Mouse (Mus musculus): ENCODE results near the gene Pld4.

Gene Pld4

DNA sequence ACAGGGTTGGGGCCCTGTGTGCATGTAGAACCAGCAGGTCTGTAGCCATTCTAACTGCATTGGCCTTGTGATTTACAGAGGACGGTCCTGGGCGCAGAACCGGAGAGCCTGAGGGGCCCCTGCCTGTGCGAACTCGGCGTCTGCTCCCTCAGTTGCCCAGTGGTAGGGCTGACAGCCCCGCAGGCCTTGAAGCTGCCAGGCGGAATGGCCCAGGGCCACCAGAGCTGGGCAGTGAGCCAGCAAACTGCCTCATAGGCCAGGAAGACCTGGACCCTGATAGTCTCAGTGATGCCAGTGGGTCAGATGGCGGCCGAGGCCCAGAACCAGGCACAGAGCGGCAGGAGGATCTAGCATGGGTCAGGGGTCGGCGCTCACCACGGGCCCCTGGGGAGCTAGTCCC lies 22.7 kb upstream of the Pld4 start:
- no peak for DNase-seq (ENCODE audit: low read depth in 2 of 2, low spot score in 2 of 2)

DNA sequence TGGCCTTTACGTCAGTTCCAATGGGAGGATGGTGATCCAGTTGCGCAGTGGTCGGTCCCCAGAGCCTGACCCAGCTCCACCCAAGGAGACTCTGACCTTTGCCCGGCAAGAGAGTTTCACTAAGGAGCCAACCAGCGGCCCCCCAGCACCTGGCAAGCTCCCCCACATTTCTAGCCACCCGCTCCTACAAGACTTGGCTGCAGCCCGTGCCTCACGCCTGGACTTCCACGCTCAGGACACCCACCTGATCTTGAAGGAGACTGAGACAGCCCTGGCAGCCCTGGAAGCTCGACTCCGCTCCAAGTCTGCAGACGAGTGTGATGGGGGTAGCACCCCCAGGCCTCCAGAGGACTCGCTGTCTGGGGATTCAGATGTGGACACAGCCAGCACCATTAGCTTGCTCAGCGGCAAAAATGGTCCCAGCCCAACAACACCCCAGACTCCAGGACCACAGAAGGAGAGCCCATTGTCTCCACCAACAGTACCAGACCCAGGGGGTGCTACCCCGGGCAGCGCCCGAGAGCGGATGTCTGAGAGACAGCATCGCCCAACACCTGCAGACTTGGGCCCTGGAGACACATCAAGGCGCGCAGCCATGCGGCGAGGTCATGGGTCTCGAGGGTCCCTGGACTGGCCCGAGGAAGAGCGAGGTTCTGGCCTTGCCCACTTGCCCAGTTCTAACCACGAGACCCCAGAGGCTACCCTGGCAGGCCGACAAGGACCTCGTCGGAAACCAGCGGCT lies 22.0 kb upstream of the Pld4 start:
- no peak for DNase-seq (ENCODE audit: low read depth in 2 of 2, low spot score in 2 of 2)

DNA sequence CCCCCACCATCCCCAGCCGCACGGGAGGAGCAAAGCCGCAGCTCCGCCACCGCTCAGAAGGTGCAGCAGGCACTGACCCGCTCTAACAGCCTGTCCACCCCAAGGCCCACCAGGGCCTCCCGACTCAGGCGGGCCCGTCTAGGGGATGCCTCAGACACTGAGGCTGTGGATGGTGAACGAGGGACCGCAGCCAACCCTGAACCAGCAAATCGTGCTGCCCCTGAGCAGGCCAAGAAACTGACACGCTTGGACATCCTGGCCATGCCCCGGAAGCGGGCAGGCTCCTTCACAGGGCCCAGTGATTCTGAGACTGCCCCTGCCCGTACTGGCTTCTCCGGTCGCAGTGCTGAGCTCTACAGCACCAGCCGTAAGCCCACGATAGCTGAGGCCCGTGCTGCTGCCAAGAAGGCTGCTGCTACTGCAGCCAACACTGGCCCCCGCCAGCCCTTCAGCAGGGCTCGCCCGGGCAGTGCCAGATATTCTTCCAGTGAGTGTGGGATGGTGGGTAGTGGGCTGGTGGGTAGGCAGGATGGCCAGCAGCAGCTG lies 21.4 kb upstream of the Pld4 start:
- no peak for DNase-seq (ENCODE audit: low read depth in 2 of 2, low spot score in 2 of 2)

DNA sequence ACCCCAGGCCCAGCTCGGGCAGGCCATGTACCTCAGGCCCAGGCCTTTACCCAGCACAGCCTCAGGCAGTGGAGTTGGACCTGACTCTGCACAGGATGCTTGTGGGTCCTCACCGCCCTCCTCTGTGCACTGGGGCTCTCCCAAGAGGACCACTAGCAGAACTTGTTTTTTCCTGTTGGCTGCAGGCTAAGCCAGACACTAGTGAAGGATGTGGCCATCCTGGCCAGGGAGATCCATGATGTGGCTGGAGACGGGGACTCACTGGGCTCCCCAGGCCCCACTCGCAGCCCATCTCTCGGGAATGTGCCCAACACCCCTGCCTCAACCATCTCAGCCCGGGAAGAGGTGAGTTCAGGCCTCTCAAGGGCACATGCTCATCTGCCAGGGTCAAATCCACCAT lies 17.7 kb upstream of the Pld4 start:
- DNase-seq (ENCODE audit: low read depth in 2 of 2, low spot score in 2 of 2) = no peak

DNA sequence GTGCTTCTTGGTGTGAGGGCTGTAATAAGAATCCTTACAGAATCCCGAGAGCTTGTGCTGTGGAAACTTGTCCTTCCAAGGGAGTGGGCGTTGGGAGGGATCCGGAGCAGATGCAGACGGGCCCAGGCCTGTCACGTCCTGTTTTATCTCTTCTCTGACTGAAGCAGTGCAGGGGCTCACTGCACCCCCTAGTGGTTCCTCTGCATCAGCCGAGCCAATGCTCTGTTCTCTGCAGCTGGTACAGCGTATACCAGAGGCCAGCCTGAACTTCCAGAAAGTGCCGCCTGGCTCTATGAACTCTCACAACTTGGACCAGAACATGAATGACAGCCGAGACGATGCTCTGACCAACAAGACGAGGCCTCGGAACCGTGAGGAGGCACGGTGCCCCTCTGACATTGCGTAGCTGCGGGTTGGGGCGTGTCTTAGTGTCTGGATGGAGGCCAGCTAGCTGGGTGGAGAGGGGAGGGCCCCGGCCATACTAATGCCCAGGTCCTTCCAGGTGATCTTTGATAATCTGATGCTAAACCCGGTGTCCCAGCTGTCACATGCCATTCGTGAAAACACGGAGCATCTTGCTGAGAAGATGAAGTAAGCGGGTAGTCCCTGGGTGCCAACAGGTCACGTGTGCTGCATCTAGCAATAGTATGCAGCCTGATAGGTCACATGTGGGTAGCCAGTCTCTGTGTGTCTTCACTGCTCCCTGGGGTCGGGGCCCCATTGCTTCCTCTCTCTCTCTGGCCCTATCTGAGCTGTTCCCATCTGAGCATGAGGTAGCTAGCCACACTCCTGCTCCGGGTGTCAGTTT lies 17.1 kb upstream of the Pld4 start:
- DNase-seq (ENCODE audit: low read depth in 2 of 2, low spot score in 2 of 2) = peak; percentile 39 to 64

DNA sequence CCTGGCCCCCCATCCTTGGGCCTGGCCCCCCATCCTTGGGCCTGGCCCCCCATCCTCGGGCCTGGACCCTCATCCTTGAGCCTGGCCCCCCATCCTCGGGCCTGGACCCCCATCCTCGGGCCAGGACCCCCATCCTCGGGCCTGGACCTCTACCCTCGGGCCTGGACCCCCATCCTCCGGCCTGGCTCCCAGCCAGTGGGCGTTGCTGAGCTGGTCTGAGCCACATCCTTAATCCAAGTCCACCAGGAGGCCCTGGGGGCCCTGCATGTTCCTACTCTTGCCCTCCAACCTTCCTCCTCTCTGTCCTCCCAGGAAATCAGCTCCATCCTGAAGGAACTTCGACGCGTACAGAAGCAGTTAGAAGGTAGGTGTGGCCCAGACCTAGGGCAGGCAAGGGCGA lies 16.2 kb upstream of the Pld4 start:
- no peak for DNase-seq (ENCODE audit: low read depth in 2 of 2, low spot score in 2 of 2)

DNA sequence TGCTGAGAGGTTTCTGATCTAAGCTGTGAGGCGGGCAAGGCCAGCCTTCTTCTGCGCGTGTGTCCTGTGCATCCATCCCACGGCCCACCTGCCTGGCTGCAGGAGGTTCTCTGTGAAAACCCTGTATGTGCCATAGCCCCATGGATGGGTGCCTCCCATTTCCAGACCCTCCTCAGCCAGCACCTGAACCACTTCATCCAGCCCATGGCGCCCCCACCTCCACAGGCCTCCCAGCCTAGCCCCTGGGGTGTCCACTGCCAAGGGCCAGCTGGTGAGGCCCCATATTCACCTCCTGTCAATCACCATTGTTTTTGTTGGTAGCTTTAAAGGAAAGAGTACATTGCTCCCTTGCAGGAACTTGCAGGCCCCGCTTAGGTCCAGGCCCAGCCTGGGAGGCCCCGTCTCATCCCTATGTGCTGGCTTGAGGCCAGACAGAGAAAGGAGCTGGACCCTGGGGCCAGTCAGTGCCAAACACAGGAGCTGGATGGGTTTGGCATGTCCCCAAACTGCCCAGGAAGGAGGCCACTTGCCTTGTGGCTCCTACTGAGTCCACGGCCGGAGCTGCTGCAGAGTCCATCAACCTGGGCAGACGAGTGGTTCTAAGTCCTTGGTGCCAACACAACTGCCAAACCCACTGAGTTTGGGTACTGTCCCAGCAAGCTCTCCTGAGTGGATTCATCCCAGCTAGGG lies 15.4 kb upstream of the Pld4 start:
- no peak for DNase-seq (ENCODE audit: low read depth in 2 of 2, low spot score in 2 of 2)

DNA sequence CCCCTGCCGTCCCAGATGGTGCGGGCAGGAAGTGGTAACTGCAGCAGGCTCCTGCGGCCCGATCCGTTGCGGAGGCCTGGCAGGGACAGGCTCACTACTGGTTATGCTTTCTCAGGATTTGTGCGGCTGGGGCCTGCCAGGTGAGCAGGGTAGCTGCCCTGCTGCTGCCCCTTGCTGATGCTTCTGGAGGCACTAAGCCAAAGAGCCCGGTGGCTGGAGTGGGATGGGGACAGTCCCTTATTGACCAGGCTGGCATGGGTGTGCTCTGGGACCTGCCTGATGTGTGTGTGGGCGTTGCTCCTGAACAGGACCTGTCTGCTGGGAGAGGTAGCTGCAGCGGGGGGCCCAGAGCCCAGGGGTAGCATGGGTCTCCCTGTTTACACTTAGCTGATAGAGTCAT lies 14.7 kb upstream of the Pld4 start:
- no peak for DNase-seq (ENCODE audit: low read depth in 2 of 2, low spot score in 2 of 2)

DNA sequence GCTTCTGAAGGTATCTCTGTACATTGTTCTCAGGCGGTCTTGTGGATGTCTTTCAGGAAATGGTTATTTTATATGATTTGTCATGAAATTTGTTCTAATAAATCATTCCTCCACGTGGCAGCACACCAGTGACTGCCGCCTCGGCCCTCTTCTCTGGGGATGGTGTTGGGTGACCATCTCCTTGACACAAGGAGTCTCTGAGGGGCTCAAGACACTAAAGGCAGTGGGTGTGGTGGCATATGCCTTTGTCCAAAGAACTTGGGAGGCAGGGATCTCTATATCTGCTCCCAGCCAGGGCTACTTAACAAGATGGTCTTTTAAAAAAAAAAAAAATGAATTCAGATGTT lies 14.0 kb upstream of the Pld4 start:
- peak in 1 of 2 experiments; percentile 30 for DNase-seq (ENCODE audit: low read depth in 2 of 2, low spot score in 2 of 2)

DNA sequence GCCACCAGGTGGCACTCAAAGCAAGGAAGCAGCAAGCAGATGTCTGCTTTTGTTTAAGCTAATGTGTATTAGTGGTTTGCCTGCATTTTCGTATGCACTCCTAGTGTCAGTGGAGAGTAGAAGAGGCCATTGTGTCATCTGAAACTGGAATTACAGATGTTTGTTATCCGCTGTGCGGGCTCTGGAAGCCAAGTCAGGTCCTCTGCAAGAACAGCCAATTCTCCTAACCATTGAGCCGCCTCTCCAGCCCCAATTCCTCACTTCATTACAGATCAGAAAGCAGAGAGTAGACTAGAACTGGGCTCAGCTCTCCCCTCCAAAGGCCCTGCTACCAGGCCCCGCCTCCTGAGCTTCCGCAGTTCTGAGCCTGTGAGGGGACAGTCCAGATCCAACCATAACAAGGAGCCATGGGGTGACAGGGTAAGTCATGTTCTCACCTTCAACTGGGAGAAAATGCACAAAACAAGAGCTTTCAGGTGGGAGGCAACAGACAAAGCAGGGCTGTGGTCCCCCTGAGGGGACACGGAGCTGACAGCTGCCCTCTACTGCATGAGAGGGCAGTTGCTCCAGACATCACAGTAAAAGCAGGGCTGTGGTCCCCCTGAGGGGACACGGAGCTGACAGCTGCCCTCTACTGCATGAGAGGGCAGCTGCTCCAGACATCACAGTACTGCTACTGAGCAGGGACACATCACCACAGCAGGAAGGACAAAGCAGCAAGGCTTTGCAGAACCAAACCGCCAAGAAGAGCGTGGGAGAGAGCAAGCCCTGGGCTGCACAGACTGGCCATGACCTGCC lies 13.4 kb upstream of the Pld4 start:
- DNase-seq (ENCODE audit: low read depth in 2 of 2, low spot score in 2 of 2) = no peak

DNA sequence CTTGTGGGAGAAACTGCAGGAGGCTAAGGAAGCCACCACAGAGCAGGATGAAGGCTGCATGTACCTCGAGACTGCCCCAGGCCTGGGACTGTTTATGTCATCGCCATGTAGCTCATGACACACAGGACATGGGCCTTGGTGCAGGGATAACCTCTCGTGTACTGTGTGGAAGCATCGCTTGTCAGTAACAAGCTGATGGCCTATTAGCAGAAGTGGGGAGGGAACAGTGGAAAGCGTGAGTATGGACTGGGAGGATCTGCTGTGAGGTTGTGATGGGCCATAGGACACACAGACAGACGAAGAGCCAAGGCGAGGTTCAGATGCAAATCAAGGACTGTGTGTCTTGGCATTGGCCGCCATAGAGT lies 12.9 kb upstream of the Pld4 start:
- no peak for DNase-seq (ENCODE audit: low read depth in 2 of 2, low spot score in 2 of 2)

DNA sequence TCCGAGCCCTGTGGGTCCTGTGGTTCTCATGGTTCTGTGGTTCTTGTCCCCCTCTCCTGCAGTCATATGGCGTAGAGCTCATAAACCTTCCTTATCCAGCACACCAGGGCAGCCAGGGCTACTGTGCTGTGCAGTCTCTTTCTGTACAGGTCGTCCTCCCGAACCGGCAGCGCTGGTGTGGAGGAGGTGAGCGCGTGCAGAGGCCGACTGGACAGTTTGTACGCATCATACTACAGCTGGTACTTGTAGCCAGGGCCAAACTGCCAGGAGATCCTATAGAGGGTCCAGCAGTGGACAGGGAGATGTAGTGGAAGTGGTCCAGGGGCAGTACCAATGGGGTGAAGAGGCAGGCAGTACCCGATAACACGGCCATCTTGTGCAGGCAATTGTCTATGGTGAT lies 9.5 kb upstream of the Pld4 start:
- no peak for DNase-seq (ENCODE audit: low read depth in 2 of 2, low spot score in 2 of 2)

DNA sequence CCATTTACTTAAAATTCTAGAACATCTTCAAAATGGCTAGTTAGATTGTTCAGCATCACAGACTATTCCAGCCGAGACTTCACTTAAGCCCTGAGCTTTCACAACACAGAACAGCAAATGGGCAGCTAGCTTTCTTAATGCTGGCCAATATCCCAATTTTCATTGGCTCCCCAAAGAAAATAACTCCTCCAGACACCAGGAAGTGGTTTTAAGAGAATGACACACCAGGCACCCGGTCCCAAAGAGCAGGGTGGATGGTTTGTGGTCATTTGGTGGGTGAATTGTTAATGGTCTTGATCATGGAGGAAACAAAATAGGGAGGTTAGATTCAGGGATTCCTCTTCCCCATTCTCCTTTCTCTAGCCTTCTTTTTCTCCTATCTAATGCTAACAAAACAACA lies 8.1 kb upstream of the Pld4 start:
- no peak for DNase-seq (ENCODE audit: low read depth in 2 of 2, low spot score in 2 of 2)

DNA sequence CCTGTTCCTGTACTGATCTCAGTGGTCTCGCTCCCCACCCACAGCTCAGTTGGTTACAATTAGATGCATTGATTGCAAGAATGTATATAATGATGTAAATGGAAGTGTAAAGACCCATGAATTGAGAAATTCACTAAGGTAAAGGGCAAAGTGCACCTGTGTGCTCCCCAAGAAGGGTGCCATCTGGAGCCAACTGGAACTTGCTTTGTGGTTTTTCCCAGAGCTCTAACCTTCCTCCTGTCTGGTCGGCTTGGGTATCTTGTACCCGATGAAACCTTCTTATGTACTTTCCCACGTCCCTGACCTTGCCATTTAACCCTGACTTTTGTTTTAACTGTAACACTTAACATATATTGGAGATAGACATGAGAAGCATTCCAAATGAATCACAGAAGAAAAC lies 4.6 kb upstream of the Pld4 start:
- no peak for DNase-seq (ENCODE audit: low read depth in 2 of 2, low spot score in 2 of 2)

DNA sequence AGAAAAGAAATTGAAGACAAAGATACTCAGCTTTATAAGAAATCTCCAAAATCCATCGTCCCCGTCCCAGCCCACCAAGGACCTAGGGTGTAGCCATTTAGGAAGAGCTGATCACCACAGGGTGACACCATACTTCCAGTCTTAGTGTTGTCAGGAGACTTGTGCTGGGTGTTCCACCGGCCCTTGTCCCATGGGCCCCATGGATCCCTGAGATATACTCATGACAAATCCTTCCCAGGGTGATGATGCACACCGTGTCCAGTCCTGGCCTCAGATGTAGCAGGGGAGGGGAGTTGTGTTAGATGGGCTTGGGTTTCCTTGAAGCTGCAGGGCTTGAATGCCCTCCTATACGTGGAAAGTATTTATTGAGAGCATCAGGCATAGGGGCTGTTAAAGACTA lies 2.6 kb upstream of the Pld4 start:
- no peak for DNase-seq (ENCODE audit: low read depth in 2 of 2, low spot score in 2 of 2)

DNA sequence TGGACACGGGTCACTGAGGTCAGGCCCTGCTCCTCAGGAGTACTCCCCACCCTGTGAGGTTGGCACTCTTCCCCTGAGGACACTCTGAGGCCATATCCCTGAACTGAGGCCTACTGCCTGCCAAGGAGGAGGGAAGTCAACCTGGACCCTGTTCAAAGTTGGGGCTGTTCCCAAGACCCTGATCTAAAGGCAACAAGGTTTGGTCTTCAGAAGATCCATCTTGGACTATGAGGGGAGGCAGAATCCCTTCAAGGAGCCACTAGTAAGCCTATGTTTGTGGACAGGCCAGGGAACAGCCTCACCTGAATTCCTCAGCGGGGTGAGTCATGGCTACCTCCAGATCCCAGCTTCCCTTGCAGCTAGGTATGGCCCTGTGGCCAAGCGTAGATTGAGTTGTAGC lies 984 bp upstream of the Pld4 start:
- no peak for DNase-seq (ENCODE audit: low read depth in 2 of 2, low spot score in 2 of 2)

DNA sequence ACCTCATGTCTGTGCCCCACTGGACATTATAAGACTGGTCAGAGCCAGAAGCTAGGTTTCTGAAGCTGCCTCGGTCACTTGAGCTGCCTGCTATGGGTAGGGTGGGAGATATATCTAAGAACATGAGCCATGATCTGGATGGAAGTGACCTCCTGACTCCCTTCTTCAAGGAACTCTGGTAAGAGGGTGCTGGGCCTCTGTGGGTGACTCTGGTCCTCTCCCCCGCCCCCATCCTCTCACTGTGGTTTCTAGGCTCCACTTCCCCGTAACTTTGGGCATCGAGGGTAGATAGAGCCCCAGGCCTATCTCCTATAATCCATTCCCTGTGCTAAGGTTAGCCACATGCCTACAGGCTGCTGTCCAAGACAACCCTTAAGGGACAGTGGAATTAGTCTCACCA lies 956 bp downstream of the Pld4 start:
- no peak for DNase-seq (ENCODE audit: low read depth in 2 of 2, low spot score in 2 of 2)

DNA sequence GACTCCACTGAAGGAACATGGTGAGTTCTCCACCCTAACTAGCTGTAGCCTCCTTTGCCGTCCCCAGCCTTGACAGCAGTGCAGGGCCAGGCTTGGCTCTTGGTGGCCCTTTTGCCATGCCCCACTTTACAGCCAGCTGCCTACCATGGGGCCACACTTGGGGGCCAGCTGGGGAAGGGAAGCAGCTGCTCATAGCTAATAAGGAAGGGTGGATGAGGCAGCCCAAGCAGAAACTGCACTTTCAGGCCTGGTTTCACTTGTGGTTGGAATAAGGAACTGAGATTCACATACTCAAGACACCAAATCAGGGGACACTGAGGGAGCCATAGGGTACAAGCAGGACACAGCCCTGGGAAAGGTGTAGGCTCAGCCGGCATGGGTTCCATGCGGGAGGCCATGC lies 1.6 kb downstream of the Pld4 start:
- no peak for DNase-seq (ENCODE audit: low read depth in 2 of 2, low spot score in 2 of 2)

DNA sequence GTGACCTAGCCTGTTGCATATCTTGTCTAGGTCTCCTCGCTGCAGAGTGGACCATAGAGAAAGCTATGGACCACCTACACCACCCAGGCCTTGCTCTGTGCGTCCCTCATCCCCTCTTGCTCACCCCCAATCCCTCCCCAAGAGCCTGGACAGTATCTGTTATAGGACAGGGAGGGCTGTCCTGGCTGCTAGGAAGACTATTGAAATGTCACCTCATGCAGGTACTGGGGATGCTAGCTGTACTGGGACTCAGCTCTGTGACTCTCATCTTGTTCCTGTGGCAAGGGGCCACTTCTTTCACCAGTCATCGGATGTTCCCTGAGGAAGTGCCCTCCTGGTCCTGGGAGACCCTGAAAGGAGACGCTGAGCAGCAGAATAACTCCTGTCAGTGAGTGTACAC lies 2.7 kb downstream of the Pld4 start:
- DNase-seq (ENCODE audit: low read depth in 2 of 2, low spot score in 2 of 2) = no peak

DNA sequence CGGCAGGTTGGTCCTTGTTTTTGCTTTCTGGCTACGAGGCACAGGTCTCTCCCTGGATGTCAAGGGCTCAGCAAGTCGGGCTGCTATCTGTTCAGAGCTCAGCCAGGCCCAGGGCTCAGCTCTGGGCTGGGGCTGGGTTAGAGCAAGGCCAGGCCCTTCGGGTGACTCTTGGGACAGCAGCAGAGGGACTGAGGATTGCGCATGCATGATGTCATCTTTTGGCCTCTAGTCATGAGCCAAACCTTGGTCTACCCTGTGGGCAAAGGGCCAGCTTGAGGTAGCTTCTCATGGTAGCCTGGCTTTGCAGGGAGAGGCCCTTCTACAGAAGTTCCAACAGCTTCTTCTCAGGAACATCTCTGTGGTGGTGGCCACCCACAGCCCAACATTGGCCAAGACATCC lies 3.7 kb downstream of the Pld4 start:
- no peak for DNase-seq (ENCODE audit: low read depth in 2 of 2, low spot score in 2 of 2)

DNA sequence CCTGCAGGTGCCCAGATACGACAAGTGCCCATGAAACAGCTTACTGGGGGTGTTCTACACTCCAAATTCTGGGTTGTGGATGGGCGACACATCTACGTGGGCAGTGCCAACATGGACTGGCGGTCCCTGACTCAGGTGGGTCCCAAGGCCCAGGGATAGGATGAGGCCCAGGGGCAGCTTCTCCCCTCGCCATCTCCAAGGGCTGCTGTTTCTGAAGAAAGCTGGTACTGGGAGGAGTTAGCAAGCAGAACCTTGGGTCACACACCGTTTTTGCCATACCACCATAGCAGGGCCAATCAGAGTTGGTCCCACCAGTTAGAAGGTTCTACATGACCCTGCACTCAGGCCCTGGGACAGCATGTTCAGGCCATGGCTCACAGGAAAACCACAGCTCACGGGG lies 4.5 kb downstream of the Pld4 start:
- DNase-seq (ENCODE audit: low read depth in 2 of 2, low spot score in 2 of 2) = no peak

All from CD8-positive naive resting alpha-beta T cell, adult 2 months (primary cell).